Mouse (Mus musculus) large intestine, adult 2 months (tissue): ENCODE results near the gene Clcn1. TPM values are rescaled to one million over a fixed set of nuclear protein-coding genes. Genes with fewer than 3 reads are reported as not detected.

Experiments used
- DNase-seq: peaks from one replicate; pipeline ENCODE4 v3.0.0-alpha.2; 2012; ENCODE audit warnings: low read depth, low spot score
- WGBS: fragments of 180-500 bp; shearing (Covaris S2); methylation state at CpG from one replicate; pipeline ENCODE4 v1.1.7; 2018; 5-methylcytosine and 5-hydroxymethylcytosine counted together
- polyA plus RNA-seq: library from polyadenylated mRNA; depleted of rRNA; stranded (reverse); fragments of >200 nt; gene quantifications from 2 replicates; pipeline ENCODE4 v1.2.3, GENCODE M21; 2012; rRNA removed

Gene Clcn1
- polyA plus RNA-seq, 1 experiment, result 0.31 TPM

- DNase-seq, result no peak
- 91% methylated on average over 13 of the region's 13 CpGs for WGBS
These were observed 74.8 kb downstream of the Clcn1 start for GRCm38 (mm10) chr6:42361041-42361895.

GRCm38 (mm10) chr6:42362074-42362473 is 75.6 kb downstream of the Clcn1 start:
- 81% methylated on average over 1 of the region's 1 CpGs for WGBS
- DNase-seq, result no peak

- 100% methylated on average over 1 of the region's 1 CpGs for WGBS
- no peak for DNase-seq
These were observed 76.0 kb downstream of the Clcn1 start for GRCm38 (mm10) chr6:42362497-42362896.

- no peak for DNase-seq
These were observed 76.5 kb downstream of the Clcn1 start for GRCm38 (mm10) chr6:42362974-42363373.

GRCm38 (mm10) chr6:42364066-42364465 is 77.6 kb downstream of the Clcn1 start:
- WGBS, result 92% methylated on average over 4 of the region's 4 CpGs
- DNase-seq, result no peak

More at GRCm38 (mm10) chr6:42362974-42363373, 76.5 kb downstream of the Clcn1 start:
- WGBS, result 66% methylated on average over 3 of the region's 3 CpGs

GRCm38 (mm10) chr6:42364607-42365006 is 78.1 kb downstream of the Clcn1 start:
- 93% methylated on average over 15 of the region's 15 CpGs for WGBS
- DNase-seq, result no peak

GRCm38 (mm10) chr6:42365215-42365614 is 78.7 kb downstream of the Clcn1 start:
- WGBS, result 92% methylated on average over 6 of the region's 6 CpGs
- no peak for DNase-seq

Other genes starting within 250 kb of the Clcn1 start
- not detected in 2 replicates for gene Sva, start 248.3 kb upstream of the Clcn1 start, polyA plus RNA-seq
- gene Tas2r139, start 145.7 kb upstream of the Clcn1 start, polyA plus RNA-seq, result not detected in 2 replicates
- gene Tas2r144, start 71.4 kb upstream of the Clcn1 start, polyA plus RNA-seq, result not detected in 2 replicates
- gene Gstk1, start 40.8 kb upstream of the Clcn1 start, polyA plus RNA-seq, result 20.4 and 36.1 TPM in 2 replicates
- 20.6 and 34.9 TPM in 2 replicates for gene Tmem139, start 24.7 kb upstream of the Clcn1 start, polyA plus RNA-seq
- gene Casp2, start 21.7 kb upstream of the Clcn1 start, polyA plus RNA-seq, result 26.2 and 47.8 TPM in 2 replicates
- gene Fam131b, start 38.0 kb downstream of the Clcn1 start, polyA plus RNA-seq, result 0.18 and 0.27 TPM in 2 replicates
- gene Zyx, start 62.9 kb downstream of the Clcn1 start, polyA plus RNA-seq, result 109 and 128 TPM in 2 replicates
- 26.0 and 55.4 TPM in 2 replicates for gene Epha1, start 86.6 kb downstream of the Clcn1 start, polyA plus RNA-seq
- 0.10 TPM in 1 of 2 replicates, not detected in the other for gene Tas2r143, start 113.6 kb downstream of the Clcn1 start, polyA plus RNA-seq
- not detected in 2 replicates for gene Tas2r135, start 118.7 kb downstream of the Clcn1 start, polyA plus RNA-seq
- gene Tas2r126, start 147.8 kb downstream of the Clcn1 start, polyA plus RNA-seq, result not detected in 2 replicates
- gene Olfr458, start 178.5 kb downstream of the Clcn1 start, polyA plus RNA-seq, result not detected in 2 replicates
- not detected in 2 replicates for gene Olfr457, start 189.7 kb downstream of the Clcn1 start, polyA plus RNA-seq
- gene Olfr456, start 200.5 kb downstream of the Clcn1 start, polyA plus RNA-seq, result not detected in 2 replicates